Mouse (Mus musculus) erythroblast, embryonic 14.5 days (primary cell): ENCODE data around the gene Kiss1r.

Experiments
- GATA1 ChIP-seq: IDR thresholded peaks from 2 replicates; pipeline ENCODE4 v1.6.1; 2012; ENCODE audit warnings: low read length, inconsistent platforms, mixed read lengths
- TAL1 ChIP-seq: IDR thresholded peaks from 3 replicates; pipeline ENCODE4 v1.6.1; 2012; ENCODE audit warnings: low read length, inconsistent platforms, mixed read lengths

DNA sequence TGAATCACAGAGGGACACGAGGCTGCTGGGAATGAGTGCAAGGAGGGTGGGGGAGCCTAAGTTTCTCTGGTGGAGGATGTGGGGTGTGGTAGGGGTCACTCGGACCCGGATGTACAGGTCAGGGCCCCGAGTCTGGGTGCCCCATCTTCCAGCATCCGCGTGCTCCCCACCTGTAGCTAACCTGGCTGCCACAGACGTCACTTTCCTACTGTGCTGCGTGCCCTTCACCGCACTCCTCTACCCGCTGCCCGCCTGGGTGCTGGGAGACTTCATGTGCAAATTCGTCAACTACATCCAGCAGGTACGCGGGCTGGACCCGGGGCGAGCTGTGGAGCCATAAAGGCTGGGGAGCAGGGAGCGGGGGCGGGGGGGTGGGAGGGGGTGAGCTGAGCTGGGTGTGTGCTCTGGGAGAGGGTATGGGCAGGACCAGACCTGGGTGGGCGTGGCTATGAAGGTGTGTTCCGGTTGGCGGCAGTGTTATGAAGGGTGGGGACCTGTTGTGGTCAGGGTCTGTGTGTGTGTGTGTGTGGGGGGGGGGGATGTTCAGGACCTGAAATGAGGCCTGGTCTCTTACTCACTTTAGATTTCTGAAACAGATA lies 2.6 kb downstream of the Kiss1r start:
- no peak for TF ChIP-seq TAL1
- TF ChIP-seq GATA1, result no peak
